8 mouse cellular contexts compared by ENCODE assay signal in the genomic region with DNA sequence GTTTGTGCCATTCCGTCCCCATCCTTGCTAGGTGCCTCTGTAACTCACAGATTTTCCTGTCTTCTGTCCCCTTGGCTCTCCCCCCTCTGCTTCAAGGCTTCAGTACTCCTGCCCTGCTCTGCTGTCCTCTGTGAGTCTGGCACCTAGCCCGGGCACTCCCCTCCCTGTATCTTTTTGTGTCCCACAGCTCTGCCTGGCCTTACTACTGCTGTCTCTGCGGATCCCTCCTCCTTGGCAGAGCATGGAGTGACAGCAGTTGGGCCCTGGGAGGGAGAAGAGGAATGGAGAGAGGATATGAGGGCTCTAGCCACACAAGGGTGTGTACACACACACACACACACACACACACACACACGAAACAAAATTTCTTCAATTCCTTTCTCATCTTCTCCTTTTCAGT. TPM values are rescaled to one million over a fixed set of nuclear protein-coding genes. Genes with fewer than 3 reads are reported as not detected.
DNase-seq lines count a peak whose midpoint lies in the region; ATAC-seq lines count a peak whose summit lies in the region.

TSS of gene Cbln3 (minus strand) at position 227 of the 400 bp plus-strand sequence.

- H3K4me3 ChIP-seq in intestine, embryonic 14.5 days (ENCODE audit: low read depth, low read length) = peak within 1 kb of the TSS; percentile 63
- peak within 1 kb of the TSS; percentile 79 for H3K4me3 ChIP-seq in liver, embryonic 16.5 days (ENCODE audit: low read depth, low read length)
- H3K4me3 ChIP-seq in neural tube, embryonic 14.5 days (ENCODE audit: low read depth, low read length) = peak within 1 kb of the TSS; percentile 84

- H3K27me3 ChIP-seq in intestine, embryonic 14.5 days (replicated peaks; ENCODE audit: control insufficient read depth, insufficient read depth, low read length) = no peaks in the 10 kb centered on the region
- H3K27me3 ChIP-seq in liver, embryonic 16.5 days (ENCODE audit: control insufficient read depth, insufficient read depth, low read depth, low read length) = no peaks in the 10 kb centered on the region
- no peaks in the 10 kb centered on the region for H3K27me3 ChIP-seq in neural tube, embryonic 14.5 days (ENCODE audit: control insufficient read depth, insufficient read depth, low read length)

- DNase-seq in retina, postnatal 1 day = peak; percentile 46
- DNase-seq in retina, embryonic 14.5 days (ENCODE audit: low spot score) = no peak
- peak; percentile 100 for DNase-seq in cerebellum, adult 11-12 months
- DNase-seq in gastrocnemius, postnatal 10 days = peak; percentile 71
- no peak for DNase-seq in intestine, embryonic 14.5 days (ENCODE audit: low spot score)
- no peak for DNase-seq in left cerebral cortex, adult 11 months (ENCODE audit: low spot score)

- H3K9me3 ChIP-seq in intestine, embryonic 14.5 days (ENCODE audit: control insufficient read depth, low read length) = no peaks in the 10 kb centered on the region
- no peaks in the 10 kb centered on the region for H3K9me3 ChIP-seq in liver, embryonic 16.5 days (replicated peaks; ENCODE audit: control insufficient read depth, low read length)
- H3K9me3 ChIP-seq in neural tube, embryonic 14.5 days (ENCODE audit: control insufficient read depth, low read length) = no peaks in the 10 kb centered on the region

- H3K4me1 ChIP-seq in intestine, embryonic 14.5 days (replicated peaks; ENCODE audit: control insufficient read depth, insufficient read depth, low read length) = peaks cover 23% of the 10 kb centered on the region
- H3K4me1 ChIP-seq in liver, embryonic 16.5 days (ENCODE audit: control insufficient read depth, low read depth, low read length) = peaks cover 43% of the 10 kb centered on the region
- peaks cover 13% of the 10 kb centered on the region for H3K4me1 ChIP-seq in neural tube, embryonic 14.5 days (ENCODE audit: control insufficient read depth, insufficient read depth, low read length)

- ATAC-seq in intestine, embryonic 14.5 days (replicated peaks; ENCODE audit: low FRiP score, low TSS enrichment, low read depth) = no peak
- no peak for ATAC-seq in liver, embryonic 16.5 days (ENCODE audit: low read depth)
- peak; percentile 56 for ATAC-seq in neural tube, embryonic 14.5 days (ENCODE audit: low read depth)

- H3K27ac ChIP-seq in intestine, embryonic 14.5 days (ENCODE audit: low read depth) = peak within 1 kb of the TSS; percentile 93
- H3K27ac ChIP-seq in liver, embryonic 16.5 days (ENCODE audit: low read length) = peak within 1 kb of the TSS; percentile 91
- peak within 1 kb of the TSS; percentile 72 for H3K27ac ChIP-seq in neural tube, embryonic 14.5 days (ENCODE audit: low read depth, low read length)

- peak within 1 kb of the TSS; percentile 80 for H3K9ac ChIP-seq in intestine, embryonic 14.5 days (ENCODE audit: low read length)
- H3K9ac ChIP-seq in liver, embryonic 16.5 days (ENCODE audit: low read depth, low read length) = peak within 1 kb of the TSS; percentile 93
- peak within 1 kb of the TSS; percentile 86 for H3K9ac ChIP-seq in neural tube, embryonic 14.5 days (replicated peaks; ENCODE audit: low read depth, low read length)

- peak within 1 kb of the TSS; percentile 76 for H3K4me2 ChIP-seq in intestine, embryonic 14.5 days (ENCODE audit: low read length)
- H3K4me2 ChIP-seq in liver, embryonic 16.5 days (ENCODE audit: low read depth, low read length) = peak within 1 kb of the TSS; percentile 77
- peak within 1 kb of the TSS; percentile 86 for H3K4me2 ChIP-seq in neural tube, embryonic 14.5 days (ENCODE audit: low read depth, low read length)

- H3K36me3 ChIP-seq in intestine, embryonic 14.5 days (ENCODE audit: control insufficient read depth, insufficient read depth, low read length) = peaks cover 27% of the 10 kb centered on the region
- peaks cover 19% of the 10 kb centered on the region for H3K36me3 ChIP-seq in liver, embryonic 16.5 days (ENCODE audit: control insufficient read depth, insufficient read depth)
- H3K36me3 ChIP-seq in neural tube, embryonic 14.5 days (ENCODE audit: control insufficient read depth, insufficient read depth, low read length) = 0 out of 2 replicates have a peak, but pooled peaks cover 11% of the 10 kb centered on the region

- WGBS in intestine, embryonic 14.5 days = 33% methylated on average over 4 of the region's 4 CpGs
- WGBS in liver, embryonic 16.5 days (ENCODE audit: insufficient replicate concordance) = 38% methylated on average over 4 of the region's 4 CpGs
- WGBS in neural tube, embryonic 14.5 days = 23% methylated on average over 4 of the region's 4 CpGs

RNA-seq across cellular contexts. Expression of gene Cbln3, which starts in this region (rescaled TPM):
- total RNA-seq in gastrocnemius, postnatal 10 days (2021) = under 1 TPM; 0.16 to 0.29 TPM
- polyA plus RNA-seq in intestine, embryonic 14.5 days (2014; fragmentation: Nextera tagmentation; extraction: Ambion mirVana) = 0.18 and 0.23 TPM in 2 replicates
- 0.26 TPM in 2 replicates for polyA plus RNA-seq in liver, embryonic 16.5 days (2015; fragmentation: Nextera tagmentation; extraction: Ambion mirVana)
- 0.24 and 0.91 TPM in 2 replicates for polyA plus RNA-seq in neural tube, embryonic 14.5 days (2014; fragmentation: Nextera tagmentation; extraction: Ambion mirVana)

Comparison
In these comparisons a context has a peak if more than half of its experiments do, and no peak if none do; other contexts are left out.
1. DNase-seq: peak in retina, postnatal 1 day (single experiment) and cerebellum, adult 11-12 months (single experiment); none in retina, embryonic 14.5 days (single experiment), intestine, embryonic 14.5 days (single experiment) and left cerebral cortex, adult 11 months (single experiment).
2. Peak in DNase-seq in gastrocnemius, postnatal 10 days; RNA of the gene not detected or under 1 TPM.
3. Peak in ATAC-seq, H3K4me3 ChIP-seq, H3K27ac ChIP-seq, H3K9ac ChIP-seq and H3K4me2 ChIP-seq in neural tube, embryonic 14.5 days; RNA of the gene not detected or under 1 TPM.
4. Peak in every context shown above with its lines, with median percentiles within 50 percentile points of each other: H3K27ac ChIP-seq, H3K4me2 ChIP-seq, H3K4me3 ChIP-seq and H3K9ac ChIP-seq.